Mouse (Mus musculus) CH12.LX (cell line): ENCODE measurements around the gene Ids. TPM values are rescaled to one million over a fixed set of nuclear protein-coding genes. Genes with fewer than 3 reads are reported as not detected.

Source experiments
- DNase-seq: peaks from one replicate; pipeline ENCODE4 v3.0.0-alpha.2; 2013; ENCODE audit errors: extremely low read depth
- H3K27ac ChIP-seq: 2 replicates; pipeline ENCODE4 v1.5.1; 2012; ENCODE audit warnings: low read depth, mild to moderate bottlenecking, control low read depth, moderate library complexity; ENCODE audit not compliant: insufficient read depth
- H3K27me3 ChIP-seq: replicated peaks from 2 replicates; pipeline ENCODE3; 2012; ENCODE audit warnings: inconsistent platforms
- H3K36me3 ChIP-seq, 2 experiments: replicated peaks in 1 of 2; 2 replicates each; pipeline versions ENCODE3 to v1.6.1; 2012; ENCODE audit warnings: inconsistent platforms in 1 of 2, low read length in 1 of 2, mild to moderate bottlenecking in 1 of 2, mixed read lengths in 1 of 2, moderate library complexity in 1 of 2; ENCODE audit not compliant: control insufficient read depth in 1 of 2, insufficient read depth in 1 of 2
- H3K4me1 ChIP-seq, 2 experiments: 2 replicates each; pipeline ENCODE4 v1.6.1; 2012; ENCODE audit warnings: inconsistent platforms in 1 of 2, moderate library complexity in 1 of 2; ENCODE audit not compliant: insufficient read depth in 2 of 2, control insufficient read depth in 1 of 2
- H3K4me2 ChIP-seq: 2 replicates; pipeline ENCODE4 v1.6.1; 2012; ENCODE audit warnings: low read depth, mild to moderate bottlenecking, control low read depth; ENCODE audit not compliant: poor library complexity, insufficient read depth, severe bottlenecking
- H3K4me3 ChIP-seq, 3 experiments: fragments of 150-350 bp in 1 of 3; sonication (generic) in 1 of 3; replicated peaks in 1 of 3; 2 replicates each; pipeline versions ENCODE3 to v1.5.1; 2011 to 2012; ENCODE audit warnings: low read depth in 2 of 3, low read length in 2 of 3, mild to moderate bottlenecking in 2 of 3, moderate library complexity in 2 of 3, control low read depth in 1 of 3, improper control_type of control experiment in 1 of 3, inconsistent platforms in 1 of 3, mixed read lengths in 1 of 3; ENCODE audit not compliant: poor library complexity in 1 of 3
- H3K79me2 ChIP-seq: replicated peaks from 2 replicates; pipeline ENCODE4 v1.6.1; 2012; ENCODE audit warnings: mild to moderate bottlenecking, moderate library complexity; ENCODE audit not compliant: control insufficient read depth, poor library complexity, insufficient read depth, severe bottlenecking; ENCODE audit errors: extremely low read depth
- H3K9ac ChIP-seq: 2 replicates; pipeline ENCODE4 v1.6.1; 2012; ENCODE audit warnings: low read depth, mild to moderate bottlenecking, control low read depth, moderate library complexity; ENCODE audit not compliant: insufficient read depth
- H3K9me3 ChIP-seq: replicated peaks from 2 replicates; pipeline ENCODE3; 2012; ENCODE audit warnings: low read length, inconsistent platforms, mixed read lengths
- CHD2 ChIP-seq: IDR thresholded peaks from 2 replicates; pipeline ENCODE4 v1.6.1; 2011; ENCODE audit warnings: low read length, improper control_type of control experiment
- CTCF ChIP-seq, 2 experiments: IDR thresholded peaks in 1 of 2; conservative IDR thresholded peaks in 1 of 2; 2 replicates each; pipeline ENCODE4 v1.5.1; 2011 to 2012; ENCODE audit warnings: low read depth in 2 of 2, low read length in 2 of 2, improper control_type of control experiment in 1 of 2, inconsistent platforms in 1 of 2, mild to moderate bottlenecking in 1 of 2, moderate library complexity in 1 of 2
- ETS1 ChIP-seq: conservative IDR thresholded peaks from 2 replicates; pipeline ENCODE4 v1.6.1; 2012; ENCODE audit warnings: low read depth, mild to moderate bottlenecking, inconsistent platforms, low read length, improper control_type of control experiment, moderate library complexity
- GABPA ChIP-seq: IDR thresholded peaks from 2 replicates; pipeline ENCODE4 v1.6.1; 2012; ENCODE audit warnings: low read depth, low read length, improper control_type of control experiment, inconsistent platforms; ENCODE audit not compliant: insufficient replicate concordance
- HCFC1 ChIP-seq: IDR thresholded peaks from 2 replicates; pipeline ENCODE4 v1.6.1; 2012; ENCODE audit warnings: low read depth, mild to moderate bottlenecking, inconsistent platforms, low read length, improper control_type of control experiment
- IRF4 ChIP-seq: IDR thresholded peaks from 2 replicates; pipeline ENCODE4 v1.6.1; 2014; ENCODE audit warnings: low read depth, mild to moderate bottlenecking, inconsistent platforms, low read length, improper control_type of control experiment
- JUN ChIP-seq: IDR thresholded peaks from 2 replicates; pipeline ENCODE4 v1.6.1; 2011; ENCODE audit warnings: low read depth, mild to moderate bottlenecking, low read length, improper control_type of control experiment, moderate library complexity; ENCODE audit not compliant: insufficient read depth
- JUND ChIP-seq: conservative IDR thresholded peaks from 2 replicates; pipeline ENCODE4 v1.6.1; 2011; ENCODE audit warnings: low read depth, low read length, improper control_type of control experiment
- KAT2A ChIP-seq: IDR thresholded peaks from 2 replicates; pipeline ENCODE4 v1.6.1; 2012; ENCODE audit warnings: low read length, improper control_type of control experiment, inconsistent platforms; ENCODE audit not compliant: insufficient replicate concordance
- MAX ChIP-seq: IDR thresholded peaks from 2 replicates; pipeline ENCODE4 v1.6.1; 2011; ENCODE audit warnings: low read length, improper control_type of control experiment
- MYC ChIP-seq: IDR thresholded peaks from 2 replicates; pipeline ENCODE4 v1.6.1; 2011; ENCODE audit warnings: low read depth, mild to moderate bottlenecking, improper control_type of control experiment, low read length
- NELFE ChIP-seq: IDR thresholded peaks from 2 replicates; pipeline ENCODE4 v1.6.1; 2011; ENCODE audit warnings: low read depth, low read length, improper control_type of control experiment
- NRF1 ChIP-seq: IDR thresholded peaks from 2 replicates; pipeline ENCODE4 v1.6.1; 2014; ENCODE audit warnings: low read depth, mild to moderate bottlenecking, inconsistent platforms, low read length, improper control_type of control experiment, moderate library complexity
- PAX5 ChIP-seq: IDR thresholded peaks from 2 replicates; pipeline ENCODE4 v1.6.1; 2012; ENCODE audit warnings: low read length, inconsistent platforms, mixed read lengths
- POLR2AphosphoS2 ChIP-seq: IDR thresholded peaks from 2 replicates; pipeline ENCODE4 v1.6.1; 2011; ENCODE audit warnings: low read depth, low read length, improper control_type of control experiment
- RAD21 ChIP-seq: IDR thresholded peaks from 2 replicates; pipeline ENCODE4 v1.6.1; 2011; ENCODE audit warnings: low read depth, mild to moderate bottlenecking, low read length, improper control_type of control experiment, moderate library complexity
- TCF12 ChIP-seq: IDR thresholded peaks from 2 replicates; pipeline ENCODE4 v1.6.1; 2014; ENCODE audit warnings: low read depth, mild to moderate bottlenecking, inconsistent platforms, low read length, improper control_type of control experiment
- USF1 ChIP-seq: IDR thresholded peaks from 2 replicates; pipeline ENCODE4 v1.6.1; 2014; ENCODE audit warnings: low read depth, mild to moderate bottlenecking, inconsistent platforms, low read length, improper control_type of control experiment
- USF2 ChIP-seq: conservative IDR thresholded peaks from 2 replicates; pipeline ENCODE4 v1.6.1; 2011; ENCODE audit warnings: low read depth, low read length, improper control_type of control experiment
- ZMIZ1 ChIP-seq: IDR thresholded peaks from 2 replicates; pipeline ENCODE4 v1.6.1; 2012; ENCODE audit warnings: low read depth, mild to moderate bottlenecking, inconsistent platforms, low read length, improper control_type of control experiment
- dilution Hi-C: fragments of 300-500 bp; cut with MboI; formaldehyde crosslinking; loops from 2 replicates; pipeline ENCODE4 v1.14.3; 2020; ENCODE audit warnings: low sequenced_read_pairs; ENCODE audit not compliant: extremely low pct_unique_long_range_greater_than_20kb, extremely low pct_ligation_motif_present
- in situ Hi-C: fragments of 300-500 bp; cut with MboI; formaldehyde crosslinking; loops from 3 replicates; pipeline ENCODE4 v1.14.3; 2019; ENCODE audit warnings: low sequenced_read_pairs, low pct_ligation_motif_present, low pct_unique_long_range_greater_than_20kb, mixed read lengths
- polyA plus RNA-seq: library from polyadenylated mRNA; unstranded; fragments of >175 nt; gene quantifications from 2 replicates; pipeline ENCODE4 v1.2.1, GENCODE M21; 2012; ENCODE audit warnings: low read depth; ENCODE audit not compliant: insufficient read length
- total RNA-seq, 2 experiments: library from RNA; depleted of rRNA; stranded (reverse); fragments of 300-350 nt in 1 of 2; fragments of >200 nt in 1 of 2; gene quantifications; 2 replicates each; pipeline ENCODE4 v1.2.3; 2012 to 2014

The Ids gene
- total and polyA plus RNA-seq, 3 experiments = 5.1 to 12.2 (median 5.2) TPM

- H3K9me3 ChIP-seq = no peaks in the 10 kb centered on the region
- no peaks in the 10 kb centered on the region for H3K79me2 ChIP-seq
- H3K4me1 ChIP-seq = no peaks in the 10 kb centered on the region
- no peak for DNase-seq
- H3K27me3 ChIP-seq = no peaks in the 10 kb centered on the region
- H3K4me2 ChIP-seq = no peak overlapping the region
- no peak for TF ChIP-seq MYC
- no peak for TF ChIP-seq NRF1
- TF ChIP-seq TCF12 = no peak
- no peak for TF ChIP-seq HCFC1
- TF ChIP-seq CTCF (conservative IDR thresholded peaks at IDR 0.05 in 1 of 2, IDR thresholded peaks at IDR 0.05 in 1 of 2; ENCODE audit: low read depth in 2 of 2, low read length in 2 of 2) = no peak
- no peak for TF ChIP-seq POLR2AphosphoS2
- TF ChIP-seq PAX5 = no peak
- TF ChIP-seq NELFE = no peak
- TF ChIP-seq ETS1 = no peak
- TF ChIP-seq JUN = no peak
- no peak for TF ChIP-seq USF2
- TF ChIP-seq ZMIZ1 = no peak
- TF ChIP-seq MAX = no peak
- no peak for TF ChIP-seq JUND
- no peak for TF ChIP-seq IRF4
- TF ChIP-seq RAD21 = no peak
- TF ChIP-seq GABPA = no peak
- TF ChIP-seq KAT2A = no peak
- TF ChIP-seq CHD2 = no peak
- no peak for TF ChIP-seq USF1
- in situ Hi-C loops (no loop called here), dilution Hi-C loops (no loop called here)
- H3K27ac ChIP-seq = no peak overlapping the region
- H3K9ac ChIP-seq = no peak overlapping the region
- H3K4me3 ChIP-seq = no peak overlapping the region
- no peaks in the 10 kb centered on the region for H3K36me3 ChIP-seq
Observed at GRCm38 (mm10) chrX:70314949-70315641, 49.8 kb downstream of the Ids start.

Other genes with a start within 250 kb of the Ids start
- gene 1110012L19Rik, start 20.8 kb upstream of the Ids start, total RNA-seq (2012; rRNA removed) = 14.3 and 16.1 TPM in 2 replicates
- 26.9 and 32.5 TPM in 2 replicates for gene 1110012L19Rik, start 20.8 kb upstream of the Ids start, total RNA-seq (2014; rRNA removed)
- 15.6 and 19.4 TPM in 2 replicates for gene 1110012L19Rik, start 20.8 kb upstream of the Ids start, polyA plus RNA-seq
- gene Tmem185a, start 112.1 kb upstream of the Ids start, total RNA-seq (2012; rRNA removed) = 18.5 and 20.4 TPM in 2 replicates
- gene Tmem185a, start 112.1 kb upstream of the Ids start, total RNA-seq (2014; rRNA removed) = 25.1 and 25.9 TPM in 2 replicates
- 30.8 and 31.1 TPM in 2 replicates for gene Tmem185a, start 112.1 kb upstream of the Ids start, polyA plus RNA-seq